Mouse (Mus musculus): ENCODE results near the gene Cbln1.

DNA sequence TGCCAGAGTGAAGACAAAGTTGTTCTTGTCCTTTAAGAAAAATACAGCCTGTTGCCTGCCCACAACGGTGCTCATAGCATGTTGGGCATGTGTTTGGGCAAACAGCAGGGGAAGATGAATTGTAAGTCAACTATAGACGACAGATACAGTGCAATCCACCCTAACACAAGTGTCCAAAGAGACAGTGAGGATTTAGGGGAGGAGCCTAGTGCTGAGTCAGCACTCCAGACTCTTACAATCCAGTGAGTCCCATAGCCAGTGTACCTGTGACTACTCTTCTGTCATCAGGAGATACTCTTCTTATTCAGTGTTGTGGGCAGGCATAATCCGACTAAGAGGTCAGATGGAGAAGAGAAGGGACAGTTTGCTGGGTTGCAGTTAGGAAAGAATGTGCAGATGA, 8.0 kb downstream of the Cbln1 start:
- TF ChIP-seq CTCF (IDR thresholded peaks at IDR 0.05; ENCODE audit: borderline replicate concordance, extremely low read depth, insufficient read depth, insufficient read length) (no peak), POLR2A (IDR thresholded peaks at IDR 0.05; ENCODE audit: borderline replicate concordance, extremely low read depth, insufficient read depth, insufficient read length, poor library complexity, severe bottlenecking) (no peak)
